Mouse (Mus musculus) small intestine, adult 2 months (tissue): ENCODE data around the gene 1700025C18Rik. TPM values are rescaled to one million over a fixed set of nuclear protein-coding genes. Genes with fewer than 3 reads are reported as not detected.

Experiments
- H3K27ac ChIP-seq: fragments of 200-500 bp; 2 replicates; pipeline ENCODE4 v1.5.1; 2012; ENCODE audit warnings: low read depth, low read length, control low read depth, inconsistent platforms; ENCODE audit not compliant: insufficient read depth
- H3K27me3 ChIP-seq: fragments of 200-500 bp; 2 replicates; pipeline ENCODE4 v1.6.1; 2012; ENCODE audit warnings: mild to moderate bottlenecking, moderate library complexity, low read length, inconsistent platforms; ENCODE audit not compliant: control insufficient read depth, insufficient read depth
- H3K36me3 ChIP-seq: fragments of 200-500 bp; 2 replicates; pipeline ENCODE4 v1.6.1; 2012; ENCODE audit warnings: mild to moderate bottlenecking, low read length, control low read depth, inconsistent platforms; ENCODE audit not compliant: control insufficient read depth, insufficient read depth
- H3K4me1 ChIP-seq: fragments of 200-500 bp; 2 replicates; pipeline ENCODE4 v1.6.1; 2012; ENCODE audit warnings: low read length, inconsistent platforms, mixed read lengths; ENCODE audit not compliant: control insufficient read depth, insufficient read depth, insufficient read length
- H3K4me3 ChIP-seq: fragments of 200-500 bp; 2 replicates; pipeline ENCODE4 v1.5.1; 2012; ENCODE audit warnings: low read depth, mild to moderate bottlenecking, control low read depth, inconsistent platforms, low read length, moderate library complexity
- CTCF ChIP-seq: fragments of 200-500 bp; IDR thresholded peaks from 2 replicates; pipeline ENCODE4 v1.5.1; 2012; ENCODE audit warnings: low read depth, mild to moderate bottlenecking, control low read depth, inconsistent platforms, low read length, moderate library complexity, mixed read lengths; ENCODE audit not compliant: insufficient replicate concordance, insufficient read length; ENCODE audit errors: extremely low read depth
- POLR2A ChIP-seq: fragments of 200-500 bp; IDR thresholded peaks from 2 replicates; pipeline ENCODE4 v1.6.1; 2012; ENCODE audit warnings: low read depth, mild to moderate bottlenecking, control low read depth, inconsistent platforms, low read length, moderate library complexity
- WGBS: fragments of 180-500 bp; shearing (Covaris S2); methylation state at CpG from one replicate; pipeline ENCODE4 v1.1.7; 2018; 5-methylcytosine and 5-hydroxymethylcytosine counted together
- polyA plus RNA-seq: library from polyadenylated mRNA; depleted of rRNA; stranded (reverse); fragments of >200 nt; gene quantifications from 2 replicates; pipeline ENCODE4 v1.2.3, GENCODE M21; 2012

1700025C18Rik gene
- polyA plus RNA-seq, 1 experiment, result not detected

DNA sequence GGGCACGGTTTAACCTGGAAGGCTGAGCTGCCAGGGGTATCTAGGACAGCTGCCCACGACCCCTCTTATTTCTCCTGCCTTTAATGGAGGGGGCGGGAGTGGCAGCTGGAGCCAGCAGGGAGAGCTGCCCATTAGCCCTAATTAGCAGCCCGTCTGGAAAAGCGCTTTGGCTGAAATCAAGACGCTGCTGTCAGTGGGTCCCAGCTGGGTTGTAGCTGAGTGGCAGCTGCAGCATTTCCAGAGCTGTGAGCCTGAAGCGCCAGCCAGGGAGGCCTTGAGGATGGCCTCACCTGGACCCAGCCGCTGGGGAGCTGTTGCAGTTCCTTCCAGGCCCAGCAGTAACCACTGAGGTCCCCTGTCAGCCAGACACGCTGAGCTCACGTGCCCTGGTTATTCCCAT lies 5.8 kb upstream of the 1700025C18Rik start:
- no peak for TF ChIP-seq POLR2A
- TF ChIP-seq CTCF, result no peak
- Histone ChIP-seq H3K4me1 (no peaks in the 10 kb centered on the region), H3K4me3 (no peak overlapping the region), H3K27ac (no peak overlapping the region), H3K27me3 (no peaks in the 10 kb centered on the region), H3K36me3 (no peaks in the 10 kb centered on the region)
- 38% methylated on average over 10 of the region's 10 CpGs for WGBS

DNA sequence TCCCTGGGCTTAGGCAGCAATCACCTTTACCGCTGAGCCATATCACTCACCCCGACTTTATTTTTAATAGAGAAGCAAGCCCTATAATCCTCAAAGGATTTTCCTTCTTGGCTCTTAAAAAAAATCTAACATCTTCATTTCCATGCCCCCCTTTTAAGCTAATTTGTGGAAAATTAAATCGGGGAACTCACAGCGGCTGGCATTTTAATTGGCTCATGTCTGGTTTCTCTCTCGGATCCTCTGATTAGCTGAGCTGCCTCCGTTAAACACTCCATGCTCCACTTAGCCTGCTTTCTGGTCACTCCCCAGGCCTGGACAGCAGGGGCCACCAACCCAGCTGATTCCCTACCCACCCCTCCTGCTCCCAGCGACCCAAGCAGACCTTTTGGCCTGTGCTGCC lies 1.8 kb upstream of the 1700025C18Rik start:
- H3K4me1 ChIP-seq, result no peaks in the 10 kb centered on the region
- 75% methylated on average over 7 of the region's 7 CpGs for WGBS
- TF ChIP-seq CTCF (no peak), POLR2A (no peak)

DNA sequence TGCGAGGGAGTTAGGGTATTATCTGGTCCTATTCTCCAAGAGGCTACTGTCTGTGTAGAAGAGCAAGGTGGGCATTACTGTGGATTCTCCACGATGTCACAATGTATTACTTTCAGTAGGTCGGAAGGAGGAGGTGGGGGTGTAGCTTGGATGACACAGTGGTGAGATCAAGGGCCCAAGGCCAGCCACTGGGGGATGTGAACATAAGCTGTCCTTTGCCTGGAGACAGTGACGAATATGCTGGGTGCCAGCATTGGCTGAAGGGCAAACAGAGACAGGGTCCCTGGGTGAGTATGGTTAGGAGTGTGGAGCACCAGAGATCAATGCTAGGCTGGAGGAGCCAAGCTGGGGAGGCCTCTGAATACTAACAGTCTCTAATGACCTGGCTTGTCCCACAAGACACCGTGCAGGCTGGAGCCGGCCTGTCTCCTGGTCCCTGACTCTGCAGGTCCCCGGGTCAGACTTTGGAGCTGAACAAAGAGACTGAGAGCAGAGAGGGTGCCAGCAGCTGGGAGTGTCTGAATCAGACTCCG lies 949 bp upstream of the 1700025C18Rik start:
- Histone ChIP-seq H3K27me3 (no peaks in the 10 kb centered on the region), H3K4me3 (no peak overlapping the region), H3K27ac (no peak overlapping the region), H3K36me3 (no peaks in the 10 kb centered on the region), H3K4me1 (no peaks in the 10 kb centered on the region)
- TF ChIP-seq CTCF (no peak), POLR2A (no peak)
- 72% methylated on average over 8 of the region's 8 CpGs for WGBS

More for the DNA sequence above, 1.8 kb upstream of the 1700025C18Rik start:
- Histone ChIP-seq H3K27me3 (no peaks in the 10 kb centered on the region), H3K4me3 (no peak overlapping the region), H3K27ac (no peak overlapping the region), H3K36me3 (no peaks in the 10 kb centered on the region)

GRCm38 (mm10) chr2:165089470-165089869 lies 1.1 kb downstream of the 1700025C18Rik start:
- WGBS, result 22% methylated on average over 14 of the region's 14 CpGs
- H3K27me3 ChIP-seq, result no peaks in the 10 kb centered on the region
- no peak overlapping the region for H3K4me3 ChIP-seq
- H3K27ac ChIP-seq, result no peak overlapping the region
- TF ChIP-seq POLR2A (no peak), CTCF (no peak)
- H3K36me3 ChIP-seq, result no peaks in the 10 kb centered on the region
- no peaks in the 10 kb centered on the region for H3K4me1 ChIP-seq

DNA sequence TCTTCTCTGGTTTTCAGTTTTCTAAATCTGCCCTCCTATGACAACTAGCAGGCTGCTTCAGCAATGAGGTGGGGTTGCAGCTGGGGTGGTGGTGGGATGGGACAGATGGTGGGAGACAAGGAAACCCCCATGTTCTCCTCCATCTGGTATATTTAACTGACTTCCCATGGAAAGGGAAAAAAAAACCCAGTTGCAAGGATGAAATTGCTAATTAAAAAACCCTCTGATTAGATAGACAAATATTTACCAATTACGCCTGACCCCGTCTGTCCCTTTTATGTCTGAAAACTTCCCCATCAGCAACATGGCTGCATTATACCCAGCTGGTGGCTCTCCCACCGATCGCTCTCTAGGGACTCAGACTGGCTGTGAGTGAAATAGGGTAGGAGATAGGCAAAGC lies 3.9 kb downstream of the 1700025C18Rik start:
- TF ChIP-seq CTCF (no peak), POLR2A (no peak)
- WGBS, result 54% methylated on average over 4 of the region's 4 CpGs
- no peak overlapping the region for H3K27ac ChIP-seq
- H3K36me3 ChIP-seq, result no peaks in the 10 kb centered on the region
- H3K4me1 ChIP-seq, result no peaks in the 10 kb centered on the region
- no peak overlapping the region for H3K4me3 ChIP-seq
- no peaks in the 10 kb centered on the region for H3K27me3 ChIP-seq

DNA sequence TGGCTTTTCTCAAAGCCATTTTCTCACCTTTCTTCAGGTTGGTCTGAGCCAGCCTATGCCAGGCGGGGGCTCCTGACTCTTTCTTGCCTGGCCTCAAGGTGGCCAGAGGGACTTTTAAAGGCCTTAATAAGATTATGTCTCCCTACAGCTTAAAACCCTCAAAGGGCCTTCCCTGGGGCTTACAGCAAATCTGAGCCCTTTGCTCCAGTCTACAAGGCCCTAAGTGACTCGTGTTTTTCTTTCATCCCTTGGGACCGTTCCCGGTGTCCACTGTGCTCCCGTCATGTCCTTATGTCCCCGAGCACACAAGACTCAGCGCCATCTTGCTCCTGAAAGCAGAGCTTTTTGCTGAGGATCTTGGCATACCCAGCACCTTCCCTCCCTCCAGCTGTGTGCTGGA lies 9.3 kb downstream of the 1700025C18Rik start:
- H3K27me3 ChIP-seq, result peaks cover 20% of the 10 kb centered on the region; the same call in 1 of the 2 replicates
- H3K27ac ChIP-seq, result no peak overlapping the region

DNA sequence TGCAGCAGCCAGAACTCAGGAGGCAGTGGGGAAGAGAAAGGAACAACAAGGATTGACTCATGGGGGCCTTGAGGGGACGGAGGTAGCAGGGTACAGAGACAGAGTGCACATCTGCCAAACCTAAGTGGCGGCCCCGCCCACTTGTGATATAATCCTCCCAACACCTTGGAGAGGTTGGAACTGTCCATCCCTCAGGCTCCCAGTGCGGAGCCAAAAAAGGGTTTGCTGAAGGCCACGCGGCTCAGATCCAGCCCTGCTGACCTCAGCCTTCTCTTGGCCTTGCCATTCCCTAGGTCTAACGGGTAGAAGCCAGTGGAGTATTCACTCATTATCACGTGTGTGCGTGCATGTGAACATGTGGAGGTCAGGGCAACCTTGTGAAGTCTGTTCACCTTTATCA lies 9.9 kb downstream of the 1700025C18Rik start:
- H3K4me3 ChIP-seq, result no peak overlapping the region
- 22% methylated on average over 9 of the region's 9 CpGs for WGBS
- H3K4me1 ChIP-seq, result no peaks in the 10 kb centered on the region
- no peaks in the 10 kb centered on the region for H3K36me3 ChIP-seq
- H3K27me3 ChIP-seq, result peaks cover 20% of the 10 kb centered on the region; the same call in 1 of the 2 replicates
- no peak overlapping the region for H3K27ac ChIP-seq
- TF ChIP-seq POLR2A, result no peak
- TF ChIP-seq CTCF, result no peak

More for the DNA sequence above, 9.3 kb downstream of the 1700025C18Rik start:
- H3K36me3 ChIP-seq, result no peaks in the 10 kb centered on the region
- H3K4me3 ChIP-seq, result no peak overlapping the region
- TF ChIP-seq CTCF (no peak), POLR2A (no peak)
- H3K4me1 ChIP-seq, result no peaks in the 10 kb centered on the region
- WGBS, result 21% methylated on average over 7 of the region's 7 CpGs
